Mouse (Mus musculus) heart, postnatal 0 days (tissue): ENCODE measurements at regions not wholly inside any gene's neighbourhood (a gene's known extent, or its start where the extent isn't known, plus 50 kb on each side); places are given as distances from the start of the nearest gene placed in this dataset.

Source experiments
- ATAC-seq: fragments of 200-750 bp; cut with Nextera tagmentation; 2 replicates; pipeline ENCODE4 v1.8.0; 2017; ENCODE audit warnings: low read depth, moderate number of reproducible peaks, moderate library complexity; ENCODE audit not compliant: insufficient read depth
- DNase-seq: peaks from one replicate; pipeline ENCODE4 v3.0.0-alpha.2; 2016; ENCODE audit warnings: low spot score
- H3K27ac ChIP-seq: fragments of 300-500 bp; sonication (generic); 2 replicates; pipeline ENCODE4 v1.5.1; 2014; ENCODE audit warnings: low read depth, mild to moderate bottlenecking
- H3K27me3 ChIP-seq: fragments of 300-500 bp; sonication (generic); 2 replicates; pipeline ENCODE4 v1.6.1; 2014; ENCODE audit warnings: low read length, mixed read lengths; ENCODE audit not compliant: control insufficient read depth, insufficient read depth
- H3K36me3 ChIP-seq: fragments of 300-500 bp; sonication (generic); replicated peaks from 2 replicates; pipeline ENCODE4 v1.6.1; 2014; ENCODE audit warnings: low read length, mixed read lengths; ENCODE audit not compliant: control insufficient read depth, insufficient read depth
- H3K4me1 ChIP-seq: fragments of 300-500 bp; sonication (generic); 2 replicates; pipeline ENCODE4 v1.6.1; 2014; ENCODE audit warnings: antibody characterized with exemption; ENCODE audit not compliant: control insufficient read depth, insufficient read depth
- H3K4me2 ChIP-seq: fragments of 300-500 bp; sonication (generic); 2 replicates; pipeline ENCODE4 v1.6.1; 2014; ENCODE audit warnings: low read depth, mild to moderate bottlenecking, low read length, moderate library complexity
- H3K4me3 ChIP-seq: fragments of 300-500 bp; sonication (generic); 2 replicates; pipeline ENCODE4 v1.5.1; 2014; ENCODE audit warnings: low read depth, low read length
- H3K9ac ChIP-seq: fragments of 300-500 bp; sonication (generic); replicated peaks from 2 replicates; pipeline ENCODE4 v1.6.1; 2014; ENCODE audit warnings: low read depth, low read length, mixed read lengths
- H3K9me3 ChIP-seq: fragments of 300-500 bp; sonication (generic); replicated peaks from 2 replicates; pipeline ENCODE4 v1.6.1; 2016; ENCODE audit warnings: low read length; ENCODE audit not compliant: control insufficient read depth
- CTCF ChIP-seq: IDR thresholded peaks from 2 replicates; pipeline ENCODE4 v1.5.1; 2016; ENCODE audit warnings: antibody characterized with exemption, control low read depth, low read depth
- EP300 ChIP-seq: IDR thresholded peaks from 2 replicates; pipeline ENCODE4 v1.6.1; 2016; ENCODE audit warnings: antibody characterized with exemption, low read depth
- WGBS: fragments of 180-500 bp; shearing (Covaris S2); extraction: QIAGEN DNeasy Blood & Tissue Kit; methylation state at CpG from one replicate; pipeline ENCODE4 v1.1.7; 2014; 5-methylcytosine and 5-hydroxymethylcytosine counted together

GRCm38 (mm10) chr1:13513761-13514160 lies 2099.9 kb downstream of the A830018L16Rik start:
- no peak overlapping the region for H3K9ac ChIP-seq
- H3K27me3 ChIP-seq = no peaks in the 10 kb centered on the region
- peaks cover 9% of the 10 kb centered on the region; the same call in 1 of the 2 replicates for H3K9me3 ChIP-seq
- no peak overlapping the region for H3K4me3 ChIP-seq
- H3K4me2 ChIP-seq = no peak overlapping the region
- 84% methylated on average over 11 of the region's 11 CpGs for WGBS
- no peak for TF ChIP-seq CTCF
- no peak for TF ChIP-seq EP300
- H3K4me1 ChIP-seq = no peaks in the 10 kb centered on the region
- 0 out of 2 replicates have a peak, but pooled peaks have one; percentile 11 for ATAC-seq
- no peak overlapping the region for H3K27ac ChIP-seq
- no peaks in the 10 kb centered on the region for H3K36me3 ChIP-seq
- DNase-seq = no peak
